Mouse (Mus musculus): ENCODE measurements at regions not wholly inside any gene's neighbourhood (a gene's known extent, or its start where the extent isn't known, plus 50 kb on each side); places are given as distances from the start of the nearest gene placed in this dataset.

- TF ChIP-seq POLR2A (IDR thresholded peaks at IDR 0.05; ENCODE audit: low read depth, low read length): no peak
- TF ChIP-seq CTCF (IDR thresholded peaks at IDR 0.05; ENCODE audit: extremely low read depth, insufficient read depth, insufficient read length, insufficient replicate concordance): no peak
These were observed 293.0 kb upstream of the Ppargc1a start for GRCm38 (mm10) chr5:51860496-51860895.
